Mouse (Mus musculus): ENCODE measurements around the gene Gabarapl2. TPM values are rescaled to one million over a fixed set of nuclear protein-coding genes. Genes with fewer than 3 reads are reported as not detected.

The Gabarapl2 gene
- 187 and 189 TPM in 2 replicates for polyA plus RNA-seq (2014; fragmentation: Nextera tagmentation; extraction: Ambion mirVana)

GRCm38 (mm10) chr8:111940171-111941100, at the start of gene Gabarapl2:
TSS of gene Gabarapl2 (plus strand) at chr8:111940703.
- peak within 1 kb of the TSS; percentile 91 for H3K4me3 ChIP-seq (ENCODE audit: low read depth, low read length)
- peaks cover 3% of the 10 kb centered on the region; the same call in 1 of the 2 replicates for H3K4me1 ChIP-seq (ENCODE audit: control insufficient read depth, insufficient read depth, low read length)
- ATAC-seq (ENCODE audit: insufficient number of reproducible peaks, insufficient read depth, low FRiP score, low read depth), result peak; percentile 98
- WGBS, result under 1% methylated on average over 63 of the region's 65 CpGs
- peaks cover 23% of the 10 kb centered on the region; the same call in 1 of the 2 replicates for H3K36me3 ChIP-seq (ENCODE audit: control insufficient read depth, insufficient read depth, low read length)
- H3K9me3 ChIP-seq (ENCODE audit: control insufficient read depth, low read depth, low read length), result no peaks in the 10 kb centered on the region
- H3K9ac ChIP-seq (replicated peaks; ENCODE audit: low read depth, low read length), result peak within 1 kb of the TSS; percentile 56
- H3K27me3 ChIP-seq (ENCODE audit: control insufficient read depth, insufficient read depth, low read length), result no peaks in the 10 kb centered on the region
- H3K27ac ChIP-seq (ENCODE audit: low read length), result peak within 1 kb of the TSS; percentile 71
- H3K4me2 ChIP-seq (replicated peaks; ENCODE audit: low read depth, low read length), result peak within 1 kb of the TSS; percentile 92

DNA sequence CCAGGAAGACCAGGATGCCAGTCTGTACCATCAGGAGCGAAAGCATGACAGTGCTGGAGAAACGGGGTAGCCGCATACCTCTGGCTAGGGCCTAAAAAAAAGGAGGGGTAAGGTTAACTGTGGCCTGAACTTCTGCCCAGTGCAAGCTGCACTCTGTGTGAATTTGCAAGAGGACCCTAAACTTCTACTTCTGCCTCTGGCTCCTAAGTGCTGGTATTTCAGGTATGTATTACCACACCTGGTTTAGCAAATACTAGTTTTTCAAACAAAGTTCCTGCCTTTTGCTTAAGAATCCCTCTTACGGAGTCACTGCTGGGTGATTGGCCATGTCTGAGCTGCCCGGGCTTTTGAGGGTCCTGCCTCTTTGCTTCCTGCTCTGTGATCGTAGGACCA, 49.6 kb upstream of the Gabarapl2 start:
- Histone ChIP-seq H3K27me3 (ENCODE audit: control insufficient read depth, insufficient read depth, low read length) (peaks cover 18% of the 10 kb centered on the region; the same call in 1 of the 2 replicates), H3K4me2 (replicated peaks; ENCODE audit: low read depth, low read length) (no peak overlapping the region), H3K36me3 (ENCODE audit: control insufficient read depth, insufficient read depth, low read length) (no peaks in the 10 kb centered on the region), H3K27ac (ENCODE audit: low read length) (no peak overlapping the region), H3K4me1 (ENCODE audit: control insufficient read depth, insufficient read depth, low read length) (peaks cover 16% of the 10 kb centered on the region), H3K4me3 (ENCODE audit: low read depth, low read length) (no peak overlapping the region), H3K9me3 (ENCODE audit: control insufficient read depth, low read depth, low read length) (no peaks in the 10 kb centered on the region), H3K9ac (replicated peaks; ENCODE audit: low read depth, low read length) (no peak overlapping the region)
- WGBS, result 54% methylated on average over 6 of the region's 6 CpGs
- ATAC-seq (ENCODE audit: insufficient number of reproducible peaks, insufficient read depth, low FRiP score, low read depth), result no peak

DNA sequence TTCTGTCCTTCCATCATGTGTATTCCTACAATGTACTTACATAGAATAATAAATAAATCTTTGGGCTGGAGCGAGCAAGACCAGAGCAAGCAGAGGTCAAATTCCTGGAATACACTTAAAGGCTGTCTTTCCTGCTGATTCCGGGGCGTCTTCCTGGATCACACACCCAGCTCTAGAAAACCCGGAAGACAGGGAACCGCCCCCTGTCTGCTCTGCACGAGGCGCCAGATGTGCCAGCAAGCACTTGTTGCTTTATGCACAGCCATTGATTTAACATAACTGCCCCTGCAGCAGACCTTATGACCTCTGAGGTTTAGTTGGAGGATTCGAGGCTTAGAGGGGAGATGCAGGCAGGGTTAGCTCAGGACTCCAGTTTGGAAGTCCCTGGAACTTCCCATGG, 48.5 kb upstream of the Gabarapl2 start:
- ATAC-seq (ENCODE audit: insufficient number of reproducible peaks, insufficient read depth, low FRiP score, low read depth), result no peak
- Histone ChIP-seq H3K9ac (replicated peaks; ENCODE audit: low read depth, low read length) (no peak overlapping the region), H3K36me3 (ENCODE audit: control insufficient read depth, insufficient read depth, low read length) (no peaks in the 10 kb centered on the region), H3K4me1 (ENCODE audit: control insufficient read depth, insufficient read depth, low read length) (peaks cover 16% of the 10 kb centered on the region), H3K9me3 (ENCODE audit: control insufficient read depth, low read depth, low read length) (no peaks in the 10 kb centered on the region), H3K4me3 (ENCODE audit: low read depth, low read length) (no peak overlapping the region), H3K4me2 (replicated peaks; ENCODE audit: low read depth, low read length) (no peak overlapping the region), H3K27ac (ENCODE audit: low read length) (no peak overlapping the region), H3K27me3 (ENCODE audit: control insufficient read depth, insufficient read depth, low read length) (peaks cover 18% of the 10 kb centered on the region; the same call in 1 of the 2 replicates)
- WGBS, result 11% methylated on average over 8 of the region's 8 CpGs

- Histone ChIP-seq H3K27me3 (ENCODE audit: control insufficient read depth, insufficient read depth, low read length) (peaks cover 18% of the 10 kb centered on the region; the same call in 1 of the 2 replicates), H3K9ac (replicated peaks; ENCODE audit: low read depth, low read length) (no peak overlapping the region), H3K9me3 (ENCODE audit: control insufficient read depth, low read depth, low read length) (no peaks in the 10 kb centered on the region), H3K4me1 (ENCODE audit: control insufficient read depth, insufficient read depth, low read length) (peaks cover 16% of the 10 kb centered on the region), H3K36me3 (ENCODE audit: control insufficient read depth, insufficient read depth, low read length) (no peaks in the 10 kb centered on the region), H3K4me2 (replicated peaks; ENCODE audit: low read depth, low read length) (no peak overlapping the region), H3K4me3 (ENCODE audit: low read depth, low read length) (no peak overlapping the region), H3K27ac (ENCODE audit: low read length) (no peak overlapping the region)
- ATAC-seq (ENCODE audit: insufficient number of reproducible peaks, insufficient read depth, low FRiP score, low read depth), result no peak
- WGBS, result 46% methylated on average over 5 of the region's 5 CpGs
Measured at GRCm38 (mm10) chr8:111892615-111893014, 47.9 kb upstream of the Gabarapl2 start.

DNA sequence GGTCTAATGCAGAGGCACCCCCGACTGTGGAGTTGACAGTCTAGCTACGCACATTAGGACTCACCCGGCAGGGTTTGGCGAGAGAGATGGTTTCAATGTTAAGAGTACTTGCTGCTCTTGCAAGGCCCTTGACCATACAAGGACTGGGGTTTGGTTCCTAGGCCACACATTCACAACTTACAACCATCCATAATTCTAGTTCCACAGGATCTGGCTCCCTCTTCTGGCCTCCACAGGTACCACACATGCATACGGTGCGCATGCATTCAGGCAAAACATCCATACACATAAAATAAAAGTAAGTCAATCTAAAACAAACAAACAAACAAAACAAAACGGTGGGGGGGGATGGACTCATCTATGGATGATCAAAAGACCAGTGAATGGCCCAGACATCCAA, 45.5 kb upstream of the Gabarapl2 start:
- Histone ChIP-seq H3K4me1 (ENCODE audit: control insufficient read depth, insufficient read depth, low read length) (peaks cover 8% of the 10 kb centered on the region; the same call in 1 of the 2 replicates), H3K4me2 (replicated peaks; ENCODE audit: low read depth, low read length) (no peak overlapping the region), H3K4me3 (ENCODE audit: low read depth, low read length) (no peak overlapping the region), H3K27me3 (ENCODE audit: control insufficient read depth, insufficient read depth, low read length) (peaks cover 10% of the 10 kb centered on the region; the same call in 1 of the 2 replicates), H3K36me3 (ENCODE audit: control insufficient read depth, insufficient read depth, low read length) (no peaks in the 10 kb centered on the region), H3K9ac (replicated peaks; ENCODE audit: low read depth, low read length) (no peak overlapping the region), H3K27ac (ENCODE audit: low read length) (no peak overlapping the region), H3K9me3 (ENCODE audit: control insufficient read depth, low read depth, low read length) (no peaks in the 10 kb centered on the region)
- no peak for ATAC-seq (ENCODE audit: insufficient number of reproducible peaks, insufficient read depth, low FRiP score, low read depth)
- WGBS, result 90% methylated on average over 7 of the region's 7 CpGs

GRCm38 (mm10) chr8:111898586-111898985, 41.9 kb upstream of the Gabarapl2 start:
- H3K4me1 ChIP-seq (ENCODE audit: control insufficient read depth, insufficient read depth, low read length), result no peaks in the 10 kb centered on the region
- no peaks in the 10 kb centered on the region for H3K9me3 ChIP-seq (ENCODE audit: control insufficient read depth, low read depth, low read length)
- no peak overlapping the region for H3K4me3 ChIP-seq (ENCODE audit: low read depth, low read length)
- no peaks in the 10 kb centered on the region for H3K36me3 ChIP-seq (ENCODE audit: control insufficient read depth, insufficient read depth, low read length)
- H3K9ac ChIP-seq (replicated peaks; ENCODE audit: low read depth, low read length), result no peak overlapping the region
- no peak overlapping the region for H3K4me2 ChIP-seq (replicated peaks; ENCODE audit: low read depth, low read length)
- ATAC-seq (ENCODE audit: insufficient number of reproducible peaks, insufficient read depth, low FRiP score, low read depth), result no peak
- H3K27ac ChIP-seq (ENCODE audit: low read length), result no peak overlapping the region
- 33% methylated on average over 10 of the region's 10 CpGs for WGBS
- H3K27me3 ChIP-seq (ENCODE audit: control insufficient read depth, insufficient read depth, low read length), result no peaks in the 10 kb centered on the region

DNA sequence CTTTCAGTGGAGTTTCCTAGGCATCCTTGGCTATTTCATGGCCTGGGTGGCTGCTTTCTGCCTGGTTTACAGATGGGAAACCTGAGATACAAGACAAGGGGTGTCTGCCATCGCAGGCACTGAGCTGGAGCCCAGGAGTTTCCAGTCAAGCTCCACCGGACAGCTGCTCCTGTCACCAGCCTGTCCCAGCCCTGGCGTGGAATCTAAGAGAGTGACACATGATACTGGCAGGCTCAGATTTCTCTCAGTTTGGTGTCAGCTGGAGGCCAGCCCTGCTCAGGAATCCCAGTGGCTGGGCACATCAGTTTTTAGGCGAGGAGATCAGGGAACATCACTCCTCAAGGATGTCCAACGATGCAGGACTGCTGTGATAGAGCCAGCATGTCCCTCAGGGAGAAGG, 38.4 kb upstream of the Gabarapl2 start:
- Histone ChIP-seq H3K9ac (replicated peaks; ENCODE audit: low read depth, low read length) (no peak overlapping the region), H3K36me3 (ENCODE audit: control insufficient read depth, insufficient read depth, low read length) (no peaks in the 10 kb centered on the region), H3K9me3 (ENCODE audit: control insufficient read depth, low read depth, low read length) (no peaks in the 10 kb centered on the region), H3K4me2 (replicated peaks; ENCODE audit: low read depth, low read length) (no peak overlapping the region), H3K4me3 (ENCODE audit: low read depth, low read length) (no peak overlapping the region), H3K4me1 (ENCODE audit: control insufficient read depth, insufficient read depth, low read length) (no peaks in the 10 kb centered on the region), H3K27me3 (ENCODE audit: control insufficient read depth, insufficient read depth, low read length) (no peaks in the 10 kb centered on the region), H3K27ac (ENCODE audit: low read length) (no peak overlapping the region)
- WGBS, result 27% methylated on average over 5 of the region's 5 CpGs
- no peak for ATAC-seq (ENCODE audit: insufficient number of reproducible peaks, insufficient read depth, low FRiP score, low read depth)

- Histone ChIP-seq H3K27ac (ENCODE audit: low read length) (no peak overlapping the region), H3K4me2 (replicated peaks; ENCODE audit: low read depth, low read length) (no peak overlapping the region), H3K9me3 (ENCODE audit: control insufficient read depth, low read depth, low read length) (no peaks in the 10 kb centered on the region), H3K4me3 (ENCODE audit: low read depth, low read length) (no peak overlapping the region), H3K27me3 (ENCODE audit: control insufficient read depth, insufficient read depth, low read length) (no peaks in the 10 kb centered on the region), H3K36me3 (ENCODE audit: control insufficient read depth, insufficient read depth, low read length) (no peaks in the 10 kb centered on the region), H3K4me1 (ENCODE audit: control insufficient read depth, insufficient read depth, low read length) (0 out of 2 replicates have a peak, but pooled peaks cover 2% of the 10 kb centered on the region), H3K9ac (replicated peaks; ENCODE audit: low read depth, low read length) (no peak overlapping the region)
- WGBS, result 45% methylated on average over 8 of the region's 8 CpGs
- ATAC-seq (ENCODE audit: insufficient number of reproducible peaks, insufficient read depth, low FRiP score, low read depth), result peak; percentile 78; the same call in 1 of the 2 replicates
Measured at GRCm38 (mm10) chr8:111905500-111906121, 34.9 kb upstream of the Gabarapl2 start.

Measured in stomach, embryonic 14.5 days (tissue).